Mouse (Mus musculus): ENCODE results near the gene Insm2. TPM values are rescaled to one million over a fixed set of nuclear protein-coding genes. Genes with fewer than 3 reads are reported as not detected.
"Not testable (repeated sequence)": the region's sequence is repeated elsewhere in the genome, so short reads cannot be mapped to it uniquely, and the experiment has no call there.

Gene Insm2
- polyA plus RNA-seq, 1 experiment from 2014 or later: 1.1 TPM

- Histone ChIP-seq H3K4me2 (no peak overlapping the region), H3K4me1 (peaks cover 14% of the 10 kb centered on the region; the same call in 1 of the 2 replicates), H3K27ac (no peak overlapping the region), H3K9me3 (replicated peaks) (no peaks in the 10 kb centered on the region), H3K36me3 (ENCODE audit: poor library complexity, severe bottlenecking) (no peaks in the 10 kb centered on the region), H3K27me3 (no peaks in the 10 kb centered on the region), H3K9ac (no peak overlapping the region), H3K4me3 (no peak overlapping the region)
- WGBS: 85% methylated on average over 6 of the region's 6 CpGs
- ATAC-seq: no peak
Measured at GRCm38 (mm10) chr12:55569676-55570075, 29.6 kb upstream of the Insm2 start.

GRCm38 (mm10) chr12:55570646-55571045 is 28.6 kb upstream of the Insm2 start:
- Histone ChIP-seq H3K4me3 (no peak overlapping the region), H3K4me2 (no peak overlapping the region), H3K27me3 (no peaks in the 10 kb centered on the region), H3K9me3 (replicated peaks) (no peaks in the 10 kb centered on the region), H3K36me3 (ENCODE audit: poor library complexity, severe bottlenecking) (no peaks in the 10 kb centered on the region), H3K27ac (no peak overlapping the region), H3K4me1 (peaks cover 14% of the 10 kb centered on the region; the same call in 1 of the 2 replicates), H3K9ac (no peak overlapping the region)
- 88% methylated on average over 9 of the region's 9 CpGs for WGBS
- no peak for ATAC-seq

- no peak overlapping the region for H3K4me2 ChIP-seq
- WGBS: 50% methylated on average over 11 of the region's 11 CpGs
- H3K9me3 ChIP-seq (replicated peaks): no peaks in the 10 kb centered on the region
- peaks cover 14% of the 10 kb centered on the region; the same call in 1 of the 2 replicates for H3K4me1 ChIP-seq
- no peak overlapping the region for H3K9ac ChIP-seq
- H3K27me3 ChIP-seq: no peaks in the 10 kb centered on the region
- H3K36me3 ChIP-seq (ENCODE audit: poor library complexity, severe bottlenecking): no peaks in the 10 kb centered on the region
- no peak overlapping the region for H3K27ac ChIP-seq
- H3K4me3 ChIP-seq: no peak overlapping the region
- no peak for ATAC-seq
Measured at GRCm38 (mm10) chr12:55571181-55571580, 28.0 kb upstream of the Insm2 start.

- Histone ChIP-seq H3K36me3 (ENCODE audit: poor library complexity, severe bottlenecking) (no peaks in the 10 kb centered on the region), H3K27ac (no peak overlapping the region), H3K27me3 (no peaks in the 10 kb centered on the region), H3K4me2 (peak overlapping the region; percentile 7; the same call in 1 of the 2 replicates), H3K4me3 (no peak overlapping the region), H3K4me1 (peaks cover 14% of the 10 kb centered on the region; the same call in 1 of the 2 replicates), H3K9me3 (replicated peaks) (no peaks in the 10 kb centered on the region), H3K9ac (no peak overlapping the region)
- no peak for ATAC-seq
- WGBS: 53% methylated on average over 10 of the region's 10 CpGs
Measured at GRCm38 (mm10) chr12:55571661-55572060, 27.6 kb upstream of the Insm2 start.

- Histone ChIP-seq H3K4me2 (no peak overlapping the region), H3K4me3 (no peak overlapping the region), H3K27me3 (no peaks in the 10 kb centered on the region), H3K4me1 (peaks cover 14% of the 10 kb centered on the region; the same call in 1 of the 2 replicates), H3K36me3 (ENCODE audit: poor library complexity, severe bottlenecking) (no peaks in the 10 kb centered on the region), H3K9me3 (replicated peaks) (no peaks in the 10 kb centered on the region), H3K9ac (no peak overlapping the region), H3K27ac (no peak overlapping the region)
- ATAC-seq: no peak
Measured at GRCm38 (mm10) chr12:55573089-55573488, 26.1 kb upstream of the Insm2 start.

GRCm38 (mm10) chr12:55573794-55574193 is 25.4 kb upstream of the Insm2 start:
- Histone ChIP-seq H3K4me1 (peaks cover 14% of the 10 kb centered on the region; the same call in 1 of the 2 replicates), H3K4me3 (no peak overlapping the region), H3K27me3 (no peaks in the 10 kb centered on the region), H3K9ac (no peak overlapping the region), H3K9me3 (replicated peaks) (no peaks in the 10 kb centered on the region), H3K4me2 (no peak overlapping the region), H3K27ac (no peak overlapping the region), H3K36me3 (ENCODE audit: poor library complexity, severe bottlenecking) (no peaks in the 10 kb centered on the region)
- peak; percentile 45; the same call in 1 of the 2 replicates for ATAC-seq
- 4% methylated on average over 6 of the region's 6 CpGs for WGBS

GRCm38 (mm10) chr12:55586936-55587335 is 12.3 kb upstream of the Insm2 start:
- H3K27ac ChIP-seq; H3K4me3 ChIP-seq; H3K36me3 ChIP-seq (ENCODE audit: poor library complexity, severe bottlenecking); H3K9me3 ChIP-seq (replicated peaks); H3K4me2 ChIP-seq; H3K9ac ChIP-seq; ATAC-seq; H3K4me1 ChIP-seq; H3K27me3 ChIP-seq: not testable (repeated sequence)
- 54% methylated on average over 9 of the region's 9 CpGs for whole genome bisulfite sequencing

- peak overlapping the region; percentile 51 for H3K9ac ChIP-seq
- H3K27ac ChIP-seq: no peak overlapping the region
- 4% methylated on average over 7 of the region's 7 CpGs for WGBS
- H3K4me1 ChIP-seq: peaks cover 25% of the 10 kb centered on the region
- H3K9me3 ChIP-seq (replicated peaks): no peaks in the 10 kb centered on the region
- no peaks in the 10 kb centered on the region for H3K36me3 ChIP-seq (ENCODE audit: poor library complexity, severe bottlenecking)
- peak overlapping the region; percentile 52 for H3K4me3 ChIP-seq
- ATAC-seq: no peak
- H3K4me2 ChIP-seq: peak overlapping the region; percentile 90
- peaks cover 67% of the 10 kb centered on the region for H3K27me3 ChIP-seq
Measured at GRCm38 (mm10) chr12:55598537-55598886, 715 bp upstream of the Insm2 start.

GRCm38 (mm10) chr12:55599639-55600502 is 644 bp downstream of the Insm2 start:
- Histone ChIP-seq H3K9me3 (replicated peaks) (no peaks in the 10 kb centered on the region), H3K27ac (no peak overlapping the region), H3K4me3 (peak overlapping the region; percentile 52), H3K9ac (peak overlapping the region; percentile 51), H3K4me2 (peak overlapping the region; percentile 90), H3K36me3 (ENCODE audit: poor library complexity, severe bottlenecking) (no peaks in the 10 kb centered on the region), H3K27me3 (peaks cover 67% of the 10 kb centered on the region), H3K4me1 (peaks cover 25% of the 10 kb centered on the region)
- ATAC-seq: peak; percentile 66
- under 1% methylated on average over 105 of the region's 109 CpGs for WGBS

GRCm38 (mm10) chr12:55600503-55600994 is 1.3 kb downstream of the Insm2 start:
- peak overlapping the region; percentile 51 for H3K9ac ChIP-seq
- 0 out of 2 replicates have a peak, but pooled peaks have one; percentile 1 for ATAC-seq
- no peaks in the 10 kb centered on the region for H3K36me3 ChIP-seq (ENCODE audit: poor library complexity, severe bottlenecking)
- no peaks in the 10 kb centered on the region for H3K9me3 ChIP-seq (replicated peaks)
- H3K4me2 ChIP-seq: peak overlapping the region; percentile 90
- peaks cover 25% of the 10 kb centered on the region for H3K4me1 ChIP-seq
- peak overlapping the region; percentile 52 for H3K4me3 ChIP-seq
- H3K27ac ChIP-seq: no peak overlapping the region
- peaks cover 67% of the 10 kb centered on the region for H3K27me3 ChIP-seq
- 2% methylated on average over 39 of the region's 42 CpGs for WGBS

GRCm38 (mm10) chr12:55604411-55604810 is 5.2 kb downstream of the Insm2 start:
- no peaks in the 10 kb centered on the region for H3K9me3 ChIP-seq (replicated peaks)
- H3K4me3 ChIP-seq: no peak overlapping the region
- no peak overlapping the region for H3K9ac ChIP-seq
- peaks cover 17% of the 10 kb centered on the region for H3K4me1 ChIP-seq
- H3K27me3 ChIP-seq: peaks cover 31% of the 10 kb centered on the region
- WGBS: 93% methylated on average over 3 of the region's 3 CpGs
- no peaks in the 10 kb centered on the region for H3K36me3 ChIP-seq (ENCODE audit: poor library complexity, severe bottlenecking)
- H3K27ac ChIP-seq: no peak overlapping the region
- no peak for ATAC-seq
- no peak overlapping the region for H3K4me2 ChIP-seq

GRCm38 (mm10) chr12:55607902-55608301 is 8.7 kb downstream of the Insm2 start:
- no peaks in the 10 kb centered on the region for H3K36me3 ChIP-seq (ENCODE audit: poor library complexity, severe bottlenecking)
- no peak overlapping the region for H3K9ac ChIP-seq
- H3K4me1 ChIP-seq: peaks cover 4% of the 10 kb centered on the region
- 18% methylated on average over 4 of the region's 4 CpGs for WGBS
- H3K27me3 ChIP-seq: no peaks in the 10 kb centered on the region; the same call in 1 of the 2 replicates
- H3K4me2 ChIP-seq: no peak overlapping the region
- 0 out of 2 replicates have a peak, but pooled peaks have one; percentile 24 for ATAC-seq
- H3K9me3 ChIP-seq (replicated peaks): no peaks in the 10 kb centered on the region
- no peak overlapping the region for H3K4me3 ChIP-seq
- no peak overlapping the region for H3K27ac ChIP-seq

All from forebrain, embryonic 13.5 days (tissue).